Mouse (Mus musculus): ENCODE measurements at regions not wholly inside any gene's neighbourhood (a gene's known extent, or its start where the extent isn't known, plus 50 kb on each side); places are given as distances from the start of the nearest gene placed in this dataset.

DNA sequence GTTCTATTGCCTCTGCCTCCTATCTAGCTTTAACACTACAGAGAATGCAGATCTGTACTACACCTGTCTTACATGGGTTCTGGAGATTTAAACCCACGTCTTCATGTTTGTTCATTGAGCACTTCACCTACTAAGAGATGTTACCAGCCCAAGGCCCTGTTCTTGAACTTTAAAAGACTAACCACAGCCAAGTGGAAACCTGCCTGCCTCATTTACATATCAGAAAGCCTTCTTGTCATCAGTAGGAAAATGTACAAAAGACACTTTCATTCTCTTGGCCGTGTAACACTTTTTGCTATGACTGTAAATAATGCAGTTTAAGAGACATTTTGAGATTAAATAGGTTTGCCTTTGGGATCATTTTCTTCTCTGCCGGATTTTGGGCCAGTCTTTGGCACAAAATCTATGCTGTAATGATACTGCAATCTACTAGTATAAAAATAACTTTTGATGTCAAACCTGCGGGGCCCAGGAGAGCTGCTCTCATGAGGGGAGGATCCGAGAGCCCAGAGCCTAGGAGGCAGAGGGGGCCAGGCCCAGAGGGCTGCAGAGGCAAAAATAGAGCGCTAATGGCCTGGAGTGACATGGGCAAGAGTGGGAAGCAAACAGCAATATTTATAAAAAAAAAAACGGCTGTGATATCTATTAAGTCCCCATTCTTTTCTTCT, 318.4 kb upstream of the Myo3a start:
- no peak for DNase-seq (ENCODE audit: low spot score)

DNA sequence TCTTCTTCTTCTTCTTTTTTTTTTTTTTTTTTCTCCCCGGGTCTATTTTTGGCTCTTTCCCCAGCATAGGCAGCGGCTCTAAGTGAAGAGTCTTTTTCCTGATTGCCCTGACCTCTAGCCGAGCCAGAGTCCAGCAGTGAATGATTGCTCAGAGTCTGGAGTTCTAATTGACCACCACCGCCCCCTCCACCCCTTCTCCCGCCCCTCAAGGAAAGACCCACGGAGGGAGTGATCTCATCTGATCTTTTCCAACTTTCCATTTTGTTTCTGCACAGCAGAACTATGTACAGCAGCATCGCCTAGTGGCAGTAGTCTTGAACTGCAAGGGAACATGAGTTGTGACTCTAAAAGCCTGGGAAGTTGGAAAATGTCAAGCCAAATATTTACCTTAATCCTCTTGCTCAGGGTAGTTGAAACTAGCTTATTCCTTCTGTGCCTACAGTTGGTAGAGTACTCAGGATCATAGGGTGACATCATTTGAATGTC, 317.8 kb upstream of the Myo3a start:
- no peak for DNase-seq (ENCODE audit: low spot score)

DNA sequence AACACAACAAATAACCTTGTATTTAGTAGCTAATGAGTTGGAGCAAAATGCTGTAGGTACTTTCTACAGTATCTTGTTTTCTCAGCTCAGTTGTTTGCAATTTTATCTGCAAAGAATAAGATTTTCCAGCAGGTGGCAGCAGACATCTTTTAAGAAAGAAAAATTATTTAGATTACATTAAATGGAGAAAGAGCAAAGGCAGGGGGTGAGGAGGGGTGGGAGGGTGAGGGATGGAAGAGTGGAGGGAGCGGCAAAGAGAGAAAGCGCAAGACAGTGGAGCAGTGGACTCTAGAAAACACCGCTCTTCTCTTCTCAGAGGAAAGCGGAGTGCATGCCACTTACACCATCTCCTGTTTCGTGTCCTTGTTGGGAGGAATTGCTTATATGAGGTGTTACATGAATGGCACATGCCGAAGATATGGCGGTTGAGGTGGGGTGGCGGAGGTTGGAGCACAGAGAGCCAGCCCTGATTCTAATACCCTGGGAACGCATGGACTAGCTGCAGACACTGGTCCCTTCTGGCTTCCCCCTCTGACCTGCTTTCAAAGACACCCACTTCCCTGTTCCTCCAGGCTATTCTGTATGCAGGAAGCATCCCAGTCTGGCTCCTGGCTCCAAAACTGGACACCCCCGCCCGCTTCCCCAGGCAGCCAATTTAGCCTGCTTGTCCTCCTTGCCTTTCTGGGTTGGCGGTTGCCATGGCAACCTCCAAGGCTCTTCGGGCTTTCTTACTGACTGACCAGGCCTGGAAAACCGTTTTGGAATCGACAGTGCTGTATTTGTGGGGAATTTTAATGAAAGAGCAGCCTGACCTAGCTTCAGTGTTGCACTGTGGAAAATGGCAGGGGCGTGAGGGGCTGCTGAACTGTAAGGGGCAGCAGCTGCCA, 309.3 kb upstream of the Myo3a start:
- no peak for DNase-seq (ENCODE audit: low spot score)

DNA sequence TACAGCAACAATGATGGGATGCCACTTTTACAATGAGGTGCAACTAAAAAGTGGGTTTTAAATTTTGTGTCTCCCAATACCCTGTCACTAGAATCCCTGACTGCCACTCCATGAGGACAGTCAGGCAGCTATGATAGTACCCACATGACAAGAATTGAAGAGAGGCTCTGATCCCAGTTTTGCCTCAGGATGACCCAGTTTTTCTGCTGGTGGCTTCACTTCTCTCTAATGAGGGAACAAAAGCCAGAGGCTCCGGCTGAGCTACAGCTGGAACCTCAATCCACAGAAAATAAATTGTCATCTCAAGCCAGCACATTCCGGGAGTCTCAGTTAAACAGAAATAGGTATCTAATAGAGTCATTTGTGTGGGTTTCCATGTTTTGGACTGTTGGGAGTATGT, 308.2 kb upstream of the Myo3a start:
- no peak for DNase-seq (ENCODE audit: low spot score)

DNA sequence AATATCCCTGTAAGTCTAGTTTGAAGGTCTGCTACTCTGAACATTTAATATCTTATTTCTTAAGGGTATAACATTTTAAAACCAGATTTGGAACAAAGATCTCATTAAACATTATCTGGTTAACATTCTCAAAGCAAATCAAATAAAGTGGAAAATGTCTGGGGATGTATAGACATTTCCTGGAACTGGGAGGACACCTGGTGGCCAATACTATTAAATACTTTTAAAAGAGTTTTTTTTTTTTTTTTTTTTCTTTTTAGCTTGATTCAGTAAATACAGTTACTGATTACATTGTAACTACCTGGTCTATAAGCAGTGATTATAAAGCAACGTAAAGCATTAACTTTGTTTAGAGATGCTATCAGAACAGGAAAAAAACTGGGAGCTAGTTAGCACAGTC, 299.6 kb upstream of the Myo3a start:
- DNase-seq (ENCODE audit: low spot score): no peak

DNA sequence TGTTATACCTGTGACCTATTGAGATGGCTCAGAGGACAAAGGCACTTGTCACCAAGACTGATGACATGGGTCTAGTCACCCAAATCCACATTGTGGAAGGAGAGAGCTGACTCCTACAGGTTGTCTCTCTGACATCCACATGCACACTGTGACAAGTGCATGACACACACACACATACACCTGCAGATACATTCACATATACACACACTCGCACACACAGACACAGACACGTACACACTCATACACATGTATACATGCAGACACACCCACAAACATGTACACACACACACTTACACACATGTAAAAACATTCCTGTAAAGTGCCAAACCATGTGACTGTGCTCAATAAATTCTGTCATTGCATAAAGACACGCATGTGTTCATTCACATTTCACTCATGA, 287.3 kb upstream of the Myo3a start:
- DNase-seq (ENCODE audit: low spot score): no peak

DNA sequence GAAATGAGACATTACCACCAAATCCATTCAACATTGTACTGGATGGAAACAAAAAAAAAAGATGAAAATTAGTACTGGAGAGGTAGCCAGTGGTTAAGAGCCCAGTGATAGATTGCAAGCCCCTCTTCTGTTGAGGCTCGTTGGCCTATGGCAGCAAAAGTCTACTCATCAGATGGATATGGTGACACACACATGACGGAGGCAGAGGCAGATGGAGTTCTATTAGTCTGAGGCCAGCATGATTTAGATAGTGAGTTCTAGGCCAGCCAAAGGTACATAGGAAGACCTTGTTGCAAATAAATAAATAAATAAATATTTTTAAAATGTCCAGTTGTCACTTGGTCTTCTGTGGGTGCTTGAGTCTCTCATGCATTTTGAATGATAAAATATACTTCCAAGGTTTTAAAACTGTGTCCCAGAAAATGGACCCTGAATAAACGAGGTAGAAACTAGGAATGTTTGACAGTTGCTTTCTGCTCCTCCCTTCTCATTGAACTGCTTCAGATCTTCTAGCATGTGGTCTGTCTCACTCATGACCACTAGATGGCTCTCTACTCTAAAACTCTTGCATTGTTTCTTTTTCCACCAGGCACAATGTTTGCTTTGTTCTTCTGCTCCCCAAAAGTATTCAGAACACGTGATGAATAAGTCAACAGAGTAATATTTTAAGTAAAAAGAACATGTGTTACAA, 286.4 kb upstream of the Myo3a start:
- DNase-seq (ENCODE audit: low spot score): no peak

DNA sequence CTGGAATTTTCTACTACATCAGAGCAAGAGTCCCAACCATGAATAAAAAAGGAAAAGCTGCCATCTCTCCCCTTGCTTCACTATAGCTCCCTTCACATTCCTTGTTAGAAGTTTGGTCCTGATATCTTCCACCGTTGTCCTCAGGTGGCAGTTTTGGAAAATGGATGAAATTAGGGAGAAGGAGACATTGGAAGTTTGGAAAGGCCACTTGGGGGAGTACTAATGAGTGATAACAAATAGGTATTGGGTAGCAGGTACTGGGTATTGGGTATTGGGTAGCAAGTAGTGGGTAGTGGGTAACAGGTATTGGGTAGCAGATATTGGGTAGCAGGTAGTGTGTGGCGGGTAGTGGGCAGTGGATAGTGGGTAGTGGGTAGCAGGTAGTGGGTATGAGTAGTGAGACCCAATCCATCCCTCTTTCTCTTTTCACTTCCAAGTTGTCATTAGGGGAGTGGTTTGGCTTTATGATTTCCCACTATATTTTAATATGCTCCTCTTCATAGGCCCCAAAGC, 285.8 kb upstream of the Myo3a start:
- DNase-seq (ENCODE audit: low spot score): no peak

DNA sequence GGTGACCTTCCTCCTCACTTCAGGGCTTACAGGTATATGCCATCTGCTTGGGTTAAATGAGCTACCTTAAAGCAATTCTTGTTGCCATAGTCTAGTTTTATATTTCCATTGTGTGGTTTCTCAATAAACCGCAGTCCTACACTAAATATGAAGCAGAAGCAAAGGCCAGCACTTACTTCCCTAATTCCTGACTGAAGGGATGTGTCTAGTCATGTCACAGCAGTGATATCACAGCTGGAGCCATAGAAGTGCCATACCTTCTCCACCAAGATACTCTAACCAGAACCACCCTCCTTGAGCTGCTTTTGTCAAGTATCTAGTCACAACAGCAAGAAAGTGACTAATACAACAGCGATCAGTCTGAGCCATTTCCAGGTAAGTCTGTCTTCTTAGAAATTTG, 283.6 kb upstream of the Myo3a start:
- DNase-seq (ENCODE audit: low spot score): no peak

DNA sequence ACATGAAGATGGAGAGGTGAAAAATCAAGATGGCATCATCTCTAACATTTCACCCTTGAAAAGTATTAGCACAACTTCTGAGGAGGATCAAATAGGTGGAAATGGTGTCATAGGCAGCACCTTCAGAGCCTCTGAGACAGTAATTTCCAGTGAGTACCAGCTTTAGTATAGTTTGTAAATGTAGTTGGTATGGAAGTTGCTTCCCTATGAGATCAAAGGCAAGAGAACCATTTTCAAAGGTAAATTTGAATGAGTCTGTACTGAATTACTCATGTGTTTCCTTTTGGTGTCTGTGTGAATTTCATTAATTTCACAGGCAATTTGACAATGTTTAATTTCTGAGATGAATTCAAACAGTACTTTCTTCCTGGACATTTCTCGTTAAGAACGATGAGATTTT, 280.8 kb upstream of the Myo3a start:
- no peak for DNase-seq (ENCODE audit: low spot score)

DNA sequence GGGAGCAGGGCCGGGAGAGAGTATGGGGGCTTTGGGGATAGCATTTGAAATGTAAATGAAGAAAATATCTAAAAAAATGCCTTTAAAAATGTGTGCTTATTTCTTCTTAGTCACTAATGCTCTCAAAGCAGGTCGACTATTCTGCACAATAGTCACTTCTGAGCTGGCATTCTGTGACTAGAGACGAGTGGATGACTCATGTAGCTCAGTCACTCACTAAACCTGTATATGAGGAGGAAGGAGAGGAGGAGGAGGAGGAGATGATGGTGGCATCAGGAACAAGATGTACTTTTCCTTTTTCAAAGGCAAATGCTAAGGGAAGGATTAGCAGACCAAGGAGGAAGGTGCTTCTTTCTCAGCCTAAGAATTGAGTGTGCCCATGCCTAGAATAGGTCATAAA, 276.0 kb upstream of the Myo3a start:
- DNase-seq (ENCODE audit: low spot score): no peak

DNA sequence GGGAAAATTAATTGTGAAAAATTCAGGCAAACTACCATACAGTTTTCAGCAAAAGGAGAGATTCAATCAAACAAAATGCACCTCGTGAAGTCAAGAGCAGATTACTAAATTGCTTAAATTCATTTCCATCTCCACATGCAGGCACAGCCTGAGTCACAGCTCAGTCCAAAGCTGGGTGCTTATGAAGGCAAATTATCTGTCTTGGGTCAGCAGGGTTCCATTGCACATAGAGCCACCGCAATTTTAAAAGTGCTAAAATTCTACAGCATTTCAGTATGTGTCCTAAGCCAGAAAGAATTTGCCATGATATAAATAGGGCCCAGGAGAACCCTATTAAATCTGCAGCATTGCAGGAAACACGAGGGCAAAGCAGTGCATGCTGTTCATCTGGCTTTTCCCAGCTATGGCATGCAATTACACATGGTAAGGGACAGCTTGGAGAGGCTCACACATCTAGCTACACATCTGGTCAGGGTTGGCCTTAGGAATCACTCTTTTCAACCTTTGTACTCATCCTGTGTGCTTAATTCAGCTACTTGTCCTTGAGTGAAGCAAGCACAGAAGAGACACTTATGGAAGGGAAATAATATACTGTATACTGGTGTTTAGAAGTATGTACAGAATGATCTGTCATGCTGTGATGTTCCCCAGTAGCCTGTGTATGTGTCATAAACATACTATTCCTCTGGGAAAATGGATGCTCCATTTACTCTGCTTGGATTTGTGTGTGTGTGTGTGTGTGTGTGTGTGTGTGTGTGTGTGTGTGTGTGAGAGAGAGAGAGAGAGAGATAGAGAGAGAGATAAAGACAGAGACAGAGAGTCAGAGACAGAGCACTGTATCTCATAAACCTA, 271.0 kb upstream of the Myo3a start:
- DNase-seq (ENCODE audit: low spot score): no peak

DNA sequence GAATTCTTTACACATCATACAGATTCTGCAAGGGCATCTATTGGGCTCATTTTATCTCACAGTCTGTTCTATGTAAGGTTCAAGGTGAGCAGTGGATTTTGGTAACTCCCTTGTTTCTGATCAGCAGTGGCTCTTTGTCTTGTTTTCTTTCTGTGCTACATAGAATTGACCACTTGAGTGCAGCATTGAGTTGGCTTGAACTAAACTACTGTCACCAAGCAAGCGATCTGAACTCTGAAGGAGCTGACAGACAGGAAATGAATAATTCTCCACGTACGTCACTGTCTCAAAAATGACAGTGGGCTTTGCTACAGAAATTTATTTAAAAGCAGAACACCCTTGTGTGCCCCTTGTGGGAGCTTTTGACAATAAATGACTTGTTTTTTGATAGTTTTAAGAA, 268.9 kb upstream of the Myo3a start:
- DNase-seq (ENCODE audit: low spot score): no peak

DNA sequence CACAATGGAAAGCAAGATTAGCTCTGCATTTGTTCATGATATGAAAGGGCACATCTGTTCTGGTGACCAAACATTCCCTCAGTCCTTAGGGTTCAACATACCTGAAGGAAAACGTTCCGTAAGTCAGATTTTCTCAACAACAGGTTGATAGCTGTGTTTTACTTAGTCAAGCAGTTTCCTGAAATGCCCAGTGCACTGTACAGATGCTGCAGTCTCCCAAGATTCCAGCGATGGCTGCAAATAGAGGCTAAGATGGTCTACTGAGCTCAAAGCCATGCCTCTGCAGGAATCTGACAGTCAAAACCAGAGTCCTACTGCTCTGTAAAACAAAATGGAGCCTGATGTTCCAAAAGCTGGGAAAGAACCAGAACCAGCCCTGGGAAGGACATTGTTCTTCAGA, 268.5 kb upstream of the Myo3a start:
- no peak for DNase-seq (ENCODE audit: low spot score)

DNA sequence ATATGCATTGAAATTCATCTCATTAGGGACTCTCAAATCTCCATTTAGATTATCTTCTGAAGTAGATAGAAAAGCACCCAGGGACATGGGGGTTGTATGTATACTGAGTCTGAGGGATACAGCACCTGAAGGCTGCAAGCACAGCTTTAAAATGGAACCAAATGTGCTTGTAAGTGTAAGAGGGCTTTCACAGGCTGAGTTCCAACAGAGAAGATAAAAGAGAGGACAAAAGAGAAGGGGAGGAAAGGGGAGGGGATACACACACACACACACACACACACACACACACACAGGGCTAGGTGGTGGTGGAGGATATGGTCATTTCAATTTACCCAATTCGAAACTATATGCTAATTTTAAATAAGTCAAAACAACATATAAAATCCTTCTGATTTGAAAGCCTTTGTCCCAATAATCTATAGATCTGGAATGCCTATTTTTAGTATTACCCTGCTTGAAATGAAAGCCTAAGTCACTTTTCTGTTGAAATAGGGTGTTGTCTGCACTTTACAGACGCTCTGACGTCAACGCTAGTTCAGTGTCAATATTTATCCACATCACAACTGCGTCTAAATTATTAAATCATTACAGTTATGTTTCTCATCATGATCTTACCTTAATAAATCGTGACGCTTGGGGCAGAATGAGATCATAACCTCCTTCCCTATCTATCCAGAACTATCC, 263.8 kb upstream of the Myo3a start:
- DNase-seq (ENCODE audit: low spot score): no peak

DNA sequence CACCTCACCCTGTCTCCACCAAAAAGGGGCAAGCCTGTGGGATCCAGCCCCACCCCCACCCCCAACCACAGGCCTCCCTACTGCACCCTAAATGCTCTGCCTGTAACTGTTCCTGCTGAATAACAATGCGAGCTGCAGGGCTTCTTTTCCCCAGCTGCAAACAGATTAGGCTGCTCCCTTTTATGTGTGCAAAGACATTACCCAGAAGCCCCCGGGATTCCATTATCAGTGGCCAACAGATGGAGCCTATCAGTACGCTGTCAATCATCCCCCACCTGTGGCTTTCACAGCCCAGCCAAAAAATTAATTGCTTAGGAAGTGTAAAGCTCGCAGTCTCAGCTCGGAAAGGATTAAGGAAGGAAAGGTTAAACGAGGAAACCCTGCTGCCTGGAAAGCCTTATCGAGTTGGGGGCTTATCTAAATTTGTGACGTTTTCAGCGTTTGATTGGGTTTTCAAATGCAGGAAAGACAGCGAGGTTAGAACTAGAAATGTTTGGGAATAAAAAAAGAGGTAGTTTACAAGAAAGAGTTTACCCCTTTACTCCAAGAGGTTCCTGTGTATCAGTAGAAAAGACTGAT, 263.2 kb upstream of the Myo3a start:
- DNase-seq (ENCODE audit: low spot score): peak; percentile 3

DNA sequence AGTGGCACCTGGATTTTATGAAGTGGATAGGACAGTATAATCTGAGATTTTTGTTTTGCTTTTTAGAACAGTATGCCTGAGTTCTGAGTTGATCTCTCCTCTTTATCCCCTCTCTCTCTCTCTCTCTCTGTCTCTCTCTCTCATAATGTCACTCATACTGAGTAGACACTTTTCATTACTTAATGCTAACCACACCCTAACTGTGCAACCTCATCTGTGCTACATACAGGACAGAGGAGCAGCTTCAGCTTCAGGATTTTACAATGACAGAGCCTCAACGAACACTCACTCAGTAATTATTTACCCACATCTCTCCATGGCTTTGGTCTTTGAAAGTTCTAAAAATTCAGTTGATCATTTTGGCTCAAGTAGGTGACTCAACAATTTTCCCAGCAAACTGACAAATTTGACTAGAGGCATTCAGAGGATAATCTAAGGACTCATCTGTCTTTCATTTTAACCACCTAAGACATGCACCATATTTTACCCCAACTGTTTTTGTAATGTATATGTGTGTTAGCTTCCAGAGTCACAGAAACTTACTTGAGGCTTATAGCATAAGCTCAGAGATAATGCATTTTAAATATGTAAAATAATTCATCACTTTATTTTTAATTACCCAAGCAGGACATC, 256.4 kb upstream of the Myo3a start:
- no peak for DNase-seq (ENCODE audit: low spot score)

DNA sequence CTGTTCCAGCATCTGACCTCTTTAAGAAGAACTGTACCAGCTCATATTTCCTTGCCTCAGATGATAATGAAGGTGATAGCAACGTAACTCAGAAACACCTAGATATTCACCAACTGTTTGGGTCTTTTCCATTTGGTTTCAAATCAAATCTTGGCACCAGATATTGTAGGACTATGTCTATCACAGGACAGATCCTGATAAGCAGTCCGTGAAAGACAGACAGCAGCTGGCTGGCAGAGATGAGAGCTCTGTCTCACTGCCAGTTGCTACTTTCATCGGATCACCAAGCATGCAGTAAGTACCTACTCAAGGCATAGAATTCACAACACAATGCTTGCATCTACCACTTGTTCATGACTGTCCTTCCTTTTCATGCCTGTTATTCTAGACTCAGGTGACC, 252.7 kb upstream of the Myo3a start:
- no peak for DNase-seq (ENCODE audit: low spot score)

DNA sequence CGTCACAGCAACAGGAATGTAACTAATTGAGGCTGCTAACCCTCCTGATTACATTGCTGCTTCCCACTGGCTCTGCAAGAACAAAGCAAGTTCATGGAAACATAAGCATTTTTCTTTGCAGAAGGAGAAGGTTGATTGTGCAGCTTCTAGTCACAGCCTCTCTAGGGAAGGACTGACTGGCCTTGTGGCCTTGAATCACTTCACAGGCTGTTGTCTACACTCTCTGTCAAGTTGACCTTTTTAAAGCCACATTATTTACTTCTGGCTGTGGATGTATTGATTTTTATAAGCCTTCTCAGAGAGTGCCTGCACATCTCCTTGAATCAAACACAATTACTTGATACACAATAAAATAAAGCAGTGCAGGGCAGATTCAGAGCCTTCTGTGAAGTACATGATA, 251.8 kb upstream of the Myo3a start:
- DNase-seq (ENCODE audit: low spot score): no peak

DNA sequence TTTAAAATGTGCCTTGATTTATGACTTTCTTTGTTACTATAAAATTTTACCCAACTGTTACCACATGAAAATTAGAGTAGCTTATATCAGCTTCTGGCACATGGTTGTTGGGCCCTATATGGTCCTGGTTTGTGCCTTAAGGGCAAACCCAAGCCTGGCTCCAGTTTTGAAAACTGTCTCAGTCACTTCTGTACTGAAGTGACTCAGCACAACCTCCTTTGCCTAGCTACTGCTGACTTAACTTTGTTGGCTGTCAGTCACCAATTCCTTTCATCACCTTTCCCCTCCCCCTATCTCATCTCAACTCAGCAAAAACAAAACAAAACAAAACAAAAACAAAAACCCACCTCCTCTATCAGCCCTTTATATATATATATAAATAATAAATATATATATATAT, 251.0 kb upstream of the Myo3a start:
- no peak for DNase-seq (ENCODE audit: low spot score)

All from spleen, adult 12 weeks (tissue).